25 mouse cellular contexts compared by ENCODE assay signal in genomic region chr4:14147102-14147501, GRCm38 (mm10).
"Had no signal": no experiment of that assay in that cellular context is flagged by ENCODE, and none has a peak within 500 bp of the region (broad histone marks: within the 10 kb centered on the region; RNA-seq: fewer than 3 reads in every experiment).

No protein-coding gene starts in this region.

- H3K4me3 ChIP-seq: heart, adult 2 months; heart, embryonic 13.5 days; heart, embryonic 15.5 days; hindbrain, embryonic 12.5 days; kidney, embryonic 15.5 days; limb, embryonic 13.5 days; limb, embryonic 15.5 days had no signal

- H3K9me3 ChIP-seq: heart, embryonic 13.5 days; heart, embryonic 15.5 days; hindbrain, embryonic 12.5 days; kidney, embryonic 15.5 days; limb, embryonic 13.5 days; limb, embryonic 15.5 days had no signal

- H3K4me1 ChIP-seq: heart, embryonic 13.5 days; heart, embryonic 15.5 days; hindbrain, embryonic 12.5 days; kidney, embryonic 15.5 days; limb, embryonic 13.5 days; limb, embryonic 15.5 days had no signal

- H3K27me3 ChIP-seq: heart, embryonic 13.5 days; heart, embryonic 15.5 days; hindbrain, embryonic 12.5 days; kidney, embryonic 15.5 days; limb, embryonic 13.5 days; limb, embryonic 15.5 days had no signal

- H3K4me2 ChIP-seq: heart, embryonic 11.5 days; heart, embryonic 13.5 days; heart, embryonic 15.5 days; hindbrain, embryonic 12.5 days; hindbrain, embryonic 14.5 days; kidney, embryonic 15.5 days; limb, embryonic 13.5 days; limb, embryonic 15.5 days had no signal

- H3K9ac ChIP-seq: heart, embryonic 13.5 days; heart, embryonic 15.5 days; hindbrain, embryonic 12.5 days; hindbrain, embryonic 14.5 days; kidney, embryonic 15.5 days; limb, embryonic 13.5 days; limb, embryonic 15.5 days had no signal

- H3K27ac ChIP-seq: heart, adult 2 months; heart, embryonic 13.5 days; heart, embryonic 15.5 days; hindbrain, embryonic 12.5 days; hindbrain, embryonic 14.5 days; hindbrain, postnatal 0 days; kidney, embryonic 15.5 days; kidney, postnatal 0 days; limb, embryonic 13.5 days; limb, embryonic 15.5 days had no signal

- H3K36me3 ChIP-seq: heart, embryonic 13.5 days; heart, embryonic 15.5 days; hindbrain, embryonic 12.5 days; kidney, embryonic 15.5 days; limb, embryonic 13.5 days; limb, embryonic 15.5 days had no signal

- ATAC-seq: hindbrain, postnatal 0 days; intestine, embryonic 16.5 days had no signal

- DNase-seq: gastrocnemius, postnatal 14 days; gastrocnemius, postnatal 36 days; heart, adult 11 months; heart, adult 2 months; heart, postnatal 14 days; heart, postnatal 36 days; kidney, adult 11 months; kidney, adult 2 months; kidney, adult 9 months; kidney, postnatal 14 days; kidney, postnatal 36 days; layer of hippocampus, adult 9-11 months; layer of hippocampus, postnatal 36 days; left cerebral cortex, postnatal 4 days had no signal
